ENCODE assay signal across 9 mouse cellular contexts in genomic region chr2:30743265-30743846, GRCm38 (mm10).
DNase-seq lines count a peak whose midpoint lies in the region; ATAC-seq and TF ChIP-seq lines count a peak whose summit lies in the region.
"Had no signal": no experiment of that assay in that cellular context is flagged by ENCODE, and none has a peak within 500 bp of the region (broad histone marks: within the 10 kb centered on the region; RNA-seq: fewer than 3 reads in every experiment).

No protein-coding gene starts in this region.

- ATAC-seq in forebrain, embryonic 16.5 days: 0 out of 2 replicates have a peak, but pooled peaks have one; percentile 47
- ATAC-seq in intestine, embryonic 15.5 days: peak; percentile 53
- ATAC-seq in midbrain, embryonic 13.5 days: peak; percentile 83

- H3K36me3 ChIP-seq in thymus, adult 2 months (ENCODE audit: control insufficient read depth, insufficient read depth, low read length): no peaks in the 10 kb centered on the region
- no peaks in the 10 kb centered on the region for H3K36me3 ChIP-seq in forebrain, embryonic 16.5 days (ENCODE audit: control insufficient read depth, insufficient read depth)
- H3K36me3 ChIP-seq in intestine, embryonic 15.5 days: no peaks in the 10 kb centered on the region
- H3K36me3 ChIP-seq in midbrain, embryonic 13.5 days: no peaks in the 10 kb centered on the region

- no peak overlapping the region for H3K4me3 ChIP-seq in thymus, adult 2 months (ENCODE audit: control insufficient read depth, insufficient read depth, low read length)
- no peak overlapping the region for H3K4me3 ChIP-seq in forebrain, embryonic 16.5 days (replicated peaks; ENCODE audit: low read length)
- H3K4me3 ChIP-seq in intestine, embryonic 15.5 days (replicated peaks): no peak overlapping the region
- no peak overlapping the region for H3K4me3 ChIP-seq in midbrain, embryonic 13.5 days (replicated peaks)

- H3K9me3 ChIP-seq in forebrain, embryonic 16.5 days (ENCODE audit: control insufficient read depth, low read length): 0 out of 2 replicates have a peak, but pooled peaks cover 2% of the 10 kb centered on the region
- H3K9me3 ChIP-seq in intestine, embryonic 15.5 days: no peaks in the 10 kb centered on the region
- no peaks in the 10 kb centered on the region for H3K9me3 ChIP-seq in midbrain, embryonic 13.5 days

- peak overlapping the region; percentile 28; the same call in 1 of the 2 replicates for H3K27ac ChIP-seq in thymus, adult 2 months (ENCODE audit: control insufficient read depth, insufficient read depth, low read length)
- peak overlapping the region; percentile 79 for H3K27ac ChIP-seq in forebrain, embryonic 16.5 days (ENCODE audit: low read length)
- H3K27ac ChIP-seq in intestine, embryonic 15.5 days: peak overlapping the region; percentile 63
- H3K27ac ChIP-seq in midbrain, embryonic 13.5 days: peak overlapping the region; percentile 89
- H3K27ac ChIP-seq: macrophage had no signal

- 0 out of 2 replicates have a peak, but pooled peaks cover 2% of the 10 kb centered on the region for H3K4me1 ChIP-seq in thymus, adult 2 months (replicated peaks; ENCODE audit: control insufficient read depth, insufficient read depth, low read length)
- H3K4me1 ChIP-seq in forebrain, embryonic 16.5 days (replicated peaks; ENCODE audit: control insufficient read depth, insufficient read depth, low read length): peaks cover 19% of the 10 kb centered on the region
- peaks cover 11% of the 10 kb centered on the region for H3K4me1 ChIP-seq in intestine, embryonic 15.5 days (replicated peaks)
- H3K4me1 ChIP-seq in midbrain, embryonic 13.5 days (replicated peaks): peaks cover 25% of the 10 kb centered on the region

- DNase-seq in thymus, adult 2 months: no peak
- DNase-seq in thymus, postnatal 14 days: no peak
- DNase-seq in T-cell, adult 2 months (ENCODE audit: low spot score): no peak
- no peak for DNase-seq in spleen, adult 18-20 months
- DNase-seq in B cell, adult 2 months: no peak

- WGBS in thymus, adult 2 months: 78% methylated on average over 4 of the region's 4 CpGs
- WGBS in forebrain, embryonic 16.5 days: 20% methylated on average over 4 of the region's 4 CpGs
- WGBS in intestine, embryonic 15.5 days: 47% methylated on average over 4 of the region's 4 CpGs
- 25% methylated on average over 4 of the region's 4 CpGs for WGBS in midbrain, embryonic 13.5 days

- no peak for TF ChIP-seq CTCF in thymus, adult 2 months (IDR thresholded peaks at IDR 0.05; ENCODE audit: borderline replicate concordance, control insufficient read depth, extremely low read depth, insufficient read depth, low read length, poor library complexity)

- no peak for TF ChIP-seq POLR2A in thymus, adult 2 months (IDR thresholded peaks at IDR 0.05; ENCODE audit: control insufficient read depth, extremely low read depth, insufficient read depth, low read length, poor library complexity)

- no peak overlapping the region for H3K4me2 ChIP-seq in forebrain, embryonic 16.5 days (ENCODE audit: low read length)
- no peak overlapping the region for H3K4me2 ChIP-seq in intestine, embryonic 15.5 days (replicated peaks)
- H3K4me2 ChIP-seq in midbrain, embryonic 13.5 days (replicated peaks): no peak overlapping the region

- H3K27me3 ChIP-seq in thymus, adult 2 months (ENCODE audit: control insufficient read depth, insufficient read depth, low read length): no peaks in the 10 kb centered on the region
- H3K27me3 ChIP-seq in forebrain, embryonic 16.5 days (replicated peaks; ENCODE audit: control insufficient read depth, insufficient read depth, low read length): no peaks in the 10 kb centered on the region
- H3K27me3 ChIP-seq in intestine, embryonic 15.5 days (replicated peaks): no peaks in the 10 kb centered on the region
- H3K27me3 ChIP-seq in midbrain, embryonic 13.5 days: no peaks in the 10 kb centered on the region

- peak overlapping the region; percentile 24; the same call in 1 of the 2 replicates for H3K9ac ChIP-seq in forebrain, embryonic 16.5 days (replicated peaks; ENCODE audit: low read depth, low read length)
- H3K9ac ChIP-seq in intestine, embryonic 15.5 days: no peak overlapping the region
- H3K9ac ChIP-seq in midbrain, embryonic 13.5 days (replicated peaks): peak overlapping the region; percentile 42

Comparison
In these comparisons a context has a peak if more than half of its experiments do, and no peak if none do; other contexts are left out.
1. H3K27ac ChIP-seq: peak in every context shown above with its lines; median percentile 89 in midbrain, embryonic 13.5 days; 79 in forebrain, embryonic 16.5 days; 63 in intestine, embryonic 15.5 days; 28 in thymus, adult 2 months.